Mouse (Mus musculus): ENCODE results near the gene Atp6v0d1.

DNA sequence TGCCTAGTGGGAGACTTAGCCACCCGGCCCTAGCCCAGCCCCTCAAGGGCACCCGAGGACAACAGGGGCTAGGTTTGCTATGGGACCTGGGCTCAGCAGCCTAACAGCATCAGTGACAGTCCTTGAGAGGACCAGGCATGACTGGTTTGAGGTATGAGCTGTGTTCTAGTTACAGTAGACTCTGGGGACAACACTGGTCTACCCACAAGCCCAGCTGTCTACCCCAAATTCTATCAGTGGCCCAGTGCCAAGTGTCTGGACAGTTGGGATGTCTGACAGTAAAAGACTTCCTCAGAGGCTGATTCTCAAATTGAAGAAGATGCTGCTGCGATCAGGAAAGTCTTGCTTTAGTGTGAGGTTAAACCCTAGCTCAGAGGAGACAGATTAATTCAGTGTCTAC lies 20.6 kb downstream of the Atp6v0d1 start:
- TF ChIP-seq CTCF (IDR thresholded peaks at IDR 0.05) (no peak), EP300 (IDR thresholded peaks at IDR 0.05) (no peak)

Measured in lung, postnatal 0 days (tissue).